Mouse (Mus musculus) kidney, adult 2 months (tissue): Measurements from ENCODE around the gene Ebi3. TPM values are rescaled to one million over a fixed set of nuclear protein-coding genes. Genes with fewer than 3 reads are reported as not detected.

Experiments
- DNase-seq: peaks from one replicate; pipeline ENCODE4 v3.0.0; 2021
- H3K27ac ChIP-seq: fragments of 200-500 bp; 2 replicates; pipeline ENCODE4 v1.5.1; 2012; ENCODE audit warnings: low read depth, low read length, control low read depth, inconsistent platforms; ENCODE audit not compliant: insufficient read depth
- H3K27me3 ChIP-seq: fragments of 200-500 bp; replicated peaks from 2 replicates; pipeline ENCODE4 v1.6.1; 2012; ENCODE audit warnings: mild to moderate bottlenecking, moderate library complexity, low read length, inconsistent platforms; ENCODE audit not compliant: control insufficient read depth, insufficient read depth
- H3K36me3 ChIP-seq: fragments of 200-500 bp; 2 replicates; pipeline ENCODE4 v1.6.1; 2012; ENCODE audit warnings: mild to moderate bottlenecking, moderate library complexity, low read length, inconsistent platforms; ENCODE audit not compliant: control insufficient read depth, insufficient read depth
- H3K4me1 ChIP-seq: fragments of 200-500 bp; 2 replicates; pipeline ENCODE4 v1.6.1; 2011; ENCODE audit warnings: low read length; ENCODE audit not compliant: control insufficient read depth, insufficient read depth
- H3K4me3 ChIP-seq: fragments of 200-500 bp; 2 replicates; pipeline ENCODE4 v1.5.1; 2011; ENCODE audit warnings: mild to moderate bottlenecking, low read depth, low read length, control low read depth; ENCODE audit not compliant: insufficient read depth
- CTCF ChIP-seq: fragments of 200-500 bp; conservative IDR thresholded peaks from 2 replicates; pipeline ENCODE4 v1.5.1; 2011; ENCODE audit warnings: low read depth, mild to moderate bottlenecking, control low read depth, low read length, moderate library complexity, mixed read lengths; ENCODE audit not compliant: insufficient read depth, insufficient read length
- POLR2A ChIP-seq: fragments of 200-500 bp; IDR thresholded peaks from one replicate; pipeline ENCODE4 v1.6.1; 2011; ENCODE audit warnings: low read depth, low read length, control low read depth
- WGBS: fragments of 180-500 bp; shearing (Covaris S2); methylation state at CpG from one replicate; pipeline ENCODE4 v1.1.7; 2018; 5-methylcytosine and 5-hydroxymethylcytosine counted together
- polyA plus RNA-seq: library from polyadenylated mRNA; depleted of rRNA; stranded (reverse); fragments of >200 nt; gene quantifications from 2 replicates; pipeline ENCODE4 v1.2.3, GENCODE M21; 2012

Ebi3 gene
- polyA plus RNA-seq, 1 experiment: 3.5 TPM

DNA sequence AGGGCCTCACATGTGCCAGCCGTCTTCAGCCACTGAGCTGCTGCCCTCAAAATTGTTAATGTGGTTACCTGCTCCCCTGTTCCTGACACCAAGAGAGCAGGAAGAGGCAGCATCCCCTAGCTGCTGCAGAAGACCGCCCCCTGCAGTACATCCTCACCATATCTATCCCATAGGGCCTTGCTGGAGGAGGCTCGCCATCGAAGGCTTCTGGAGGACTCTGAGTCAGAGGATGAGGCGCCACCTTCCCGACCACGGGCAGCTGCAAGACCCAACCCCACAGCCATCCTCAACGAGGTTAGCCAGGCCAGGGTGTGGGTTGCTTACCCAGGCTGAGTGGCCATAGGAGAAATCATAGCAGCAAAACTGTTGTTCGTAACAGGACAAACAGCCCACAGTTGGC is 12.6 kb downstream of the Ebi3 start:
- 75% methylated on average over 9 of the region's 9 CpGs for WGBS
- Histone ChIP-seq H3K36me3 (no peaks in the 10 kb centered on the region), H3K4me3 (no peak overlapping the region), H3K27ac (no peak overlapping the region), H3K27me3 (no peaks in the 10 kb centered on the region), H3K4me1 (peaks cover 6% of the 10 kb centered on the region; the same call in 1 of the 2 replicates)
- no peak for DNase-seq
- TF ChIP-seq POLR2A: no peak
- no peak for TF ChIP-seq CTCF

DNA sequence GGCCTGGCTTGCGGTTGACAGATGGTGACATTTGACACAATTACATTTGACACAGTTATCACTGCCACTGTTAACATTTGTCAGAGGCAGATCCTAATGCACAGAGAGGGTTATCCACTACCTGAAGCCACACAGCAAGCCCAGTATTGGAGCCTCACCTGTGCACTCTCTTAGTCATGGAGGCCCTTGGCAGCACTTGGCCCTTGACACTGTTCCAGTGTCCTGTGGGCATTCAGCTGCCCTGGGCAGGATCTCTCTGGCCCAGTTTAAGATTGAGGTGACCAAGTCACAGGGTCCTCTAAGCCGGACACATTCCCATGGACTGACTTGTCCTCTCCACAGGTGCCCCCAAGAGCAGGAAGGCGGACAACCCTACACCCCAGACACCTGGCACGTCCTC is 14.7 kb downstream of the Ebi3 start:
- 87% methylated on average over 4 of the region's 4 CpGs for WGBS
- Histone ChIP-seq H3K4me1 (peaks cover 7% of the 10 kb centered on the region; the same call in 1 of the 2 replicates), H3K27ac (no peak overlapping the region), H3K36me3 (no peaks in the 10 kb centered on the region), H3K27me3 (no peaks in the 10 kb centered on the region), H3K4me3 (no peak overlapping the region)
- no peak for TF ChIP-seq CTCF
- TF ChIP-seq POLR2A: no peak
- DNase-seq: no peak

DNA sequence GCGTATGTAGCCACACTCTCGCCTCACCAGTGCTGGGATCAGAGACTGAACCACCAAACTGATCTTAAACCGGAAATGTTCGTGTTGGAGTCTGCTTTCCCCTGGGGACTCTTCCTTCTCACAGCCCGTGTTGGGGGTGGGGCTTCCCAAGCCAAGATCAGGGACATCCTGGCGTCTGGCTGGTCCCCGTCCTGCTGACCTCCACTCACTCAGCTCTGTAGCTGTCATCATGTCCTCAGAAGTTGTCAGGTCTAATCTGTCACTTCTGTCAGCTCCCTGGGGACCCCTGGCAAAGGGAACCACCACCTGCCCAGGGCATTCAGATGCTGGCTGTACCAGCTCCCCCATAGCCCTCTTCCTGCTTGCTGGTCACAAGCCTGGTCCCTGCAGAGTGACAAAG is 15.8 kb downstream of the Ebi3 start:
- Histone ChIP-seq H3K4me3 (no peak overlapping the region), H3K27me3 (no peaks in the 10 kb centered on the region), H3K27ac (no peak overlapping the region), H3K4me1 (peaks cover 7% of the 10 kb centered on the region; the same call in 1 of the 2 replicates), H3K36me3 (no peaks in the 10 kb centered on the region)
- DNase-seq: peak; percentile 60
- TF ChIP-seq CTCF: no peak
- TF ChIP-seq POLR2A: no peak
- WGBS: 60% methylated on average over 7 of the region's 7 CpGs

DNA sequence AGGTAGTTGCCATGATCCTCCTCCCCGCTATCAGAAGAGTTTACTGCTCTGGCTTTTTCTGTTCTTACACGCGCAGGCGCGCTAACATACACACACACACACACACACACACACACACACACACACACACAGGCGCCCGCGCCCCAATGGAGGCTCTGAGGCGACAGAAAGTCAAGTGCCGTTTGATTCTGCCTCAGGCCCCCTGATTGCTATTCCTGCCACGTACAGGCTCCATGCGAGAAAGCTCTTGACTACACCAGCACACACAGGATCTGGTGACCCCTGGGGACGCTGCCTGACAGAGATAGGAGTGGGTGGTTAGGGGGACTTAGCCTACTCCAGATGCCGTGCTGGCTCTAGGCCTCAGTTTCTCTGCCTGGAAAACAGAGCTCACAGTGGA is 17.1 kb downstream of the Ebi3 start:
- peak overlapping the region; percentile 61; the same call in 1 of the 2 replicates for H3K4me3 ChIP-seq
- 49% methylated on average over 14 of the region's 14 CpGs for WGBS
- H3K27me3 ChIP-seq: no peaks in the 10 kb centered on the region
- H3K4me1 ChIP-seq: peaks cover 7% of the 10 kb centered on the region; the same call in 1 of the 2 replicates
- no peaks in the 10 kb centered on the region for H3K36me3 ChIP-seq
- TF ChIP-seq CTCF: no peak
- no peak for TF ChIP-seq POLR2A
- peak overlapping the region; percentile 37 for H3K27ac ChIP-seq
- DNase-seq: peak; percentile 63

DNA sequence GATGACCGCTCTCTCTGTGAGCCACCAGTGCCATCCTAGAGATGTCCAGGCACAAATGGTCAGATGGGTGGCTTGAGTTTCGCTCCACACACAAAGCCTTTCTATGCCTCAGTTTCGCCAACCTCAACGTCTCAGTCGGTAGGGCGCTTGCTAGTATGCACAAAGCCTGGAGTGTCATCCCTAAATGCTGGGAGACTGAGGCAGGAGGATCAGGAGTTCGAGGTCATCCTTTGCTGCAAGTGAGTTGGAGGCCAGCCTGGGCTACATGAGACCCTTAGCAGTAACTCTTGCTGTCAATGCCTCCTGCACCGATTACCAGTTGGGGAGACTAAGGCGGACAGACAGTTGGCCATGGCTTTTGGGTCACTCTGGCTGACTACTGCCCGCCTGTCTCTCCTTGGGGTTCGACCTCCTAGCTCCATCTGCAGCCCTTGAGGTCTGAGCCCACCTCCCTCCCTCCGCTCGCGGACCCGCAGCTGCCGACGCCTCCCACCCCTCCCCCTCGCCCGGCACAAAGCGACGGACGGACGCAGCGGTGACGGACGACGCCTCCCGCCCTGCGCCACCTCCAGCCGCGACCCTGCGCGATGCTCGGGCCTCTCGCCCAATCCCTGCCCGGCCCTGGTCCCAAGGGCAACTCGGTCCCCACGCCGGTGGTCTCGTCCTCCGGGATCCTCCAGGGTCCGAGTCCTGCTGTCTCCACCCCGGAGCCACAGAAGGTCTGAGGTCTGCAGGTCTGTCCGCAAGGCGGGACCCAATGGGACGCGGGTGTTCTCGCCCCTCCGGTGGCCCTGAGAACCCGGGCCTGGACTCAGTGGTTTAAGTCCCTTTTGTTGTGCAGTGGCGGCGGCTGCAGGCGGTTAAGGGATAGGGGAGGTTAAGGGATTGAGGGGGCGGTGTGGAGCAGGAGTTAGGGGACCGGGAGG is 17.8 kb downstream of the Ebi3 start, which contains the start of gene Shd:
Gene Shd (plus strand): TSS at position 502 of the 926 bp plus-strand sequence.
- TF ChIP-seq POLR2A: no peak
- TF ChIP-seq CTCF: no peak
- peaks cover 7% of the 10 kb centered on the region; the same call in 1 of the 2 replicates for H3K4me1 ChIP-seq
- no peaks in the 10 kb centered on the region for H3K27me3 ChIP-seq
- no peaks in the 10 kb centered on the region for H3K36me3 ChIP-seq
- 10% methylated on average over 55 of the region's 55 CpGs for WGBS
- H3K4me3 ChIP-seq: peak within 1 kb of the TSS; percentile 61
- DNase-seq: no peak
- H3K27ac ChIP-seq: peak within 1 kb of the TSS; percentile 37

DNA sequence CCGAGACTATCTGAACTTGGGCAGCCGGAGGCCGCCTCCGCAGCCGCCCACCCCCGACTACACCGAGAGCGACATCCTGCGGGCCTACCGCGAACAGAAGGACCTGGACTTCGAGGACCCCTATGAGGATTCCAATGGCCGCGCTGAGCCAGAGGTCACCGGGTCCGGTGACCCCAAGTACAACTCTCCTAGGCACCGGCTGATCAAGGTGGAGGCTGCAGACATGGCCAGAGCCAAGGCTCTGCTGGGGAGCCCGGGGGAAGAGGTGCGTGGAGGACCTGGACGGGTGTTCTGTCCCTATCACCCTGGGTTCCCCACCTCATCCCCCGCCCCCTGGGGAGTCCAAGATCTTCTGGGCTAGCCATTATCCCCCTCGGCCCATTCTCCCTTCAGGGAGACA is 19.0 kb downstream of the Ebi3 start:
- Histone ChIP-seq H3K27ac (no peak overlapping the region), H3K4me1 (peaks cover 7% of the 10 kb centered on the region; the same call in 1 of the 2 replicates), H3K27me3 (no peaks in the 10 kb centered on the region), H3K36me3 (no peaks in the 10 kb centered on the region), H3K4me3 (peak overlapping the region; percentile 61; the same call in 1 of the 2 replicates)
- DNase-seq: no peak
- 51% methylated on average over 22 of the region's 22 CpGs for WGBS
- TF ChIP-seq CTCF (no peak), POLR2A (no peak)

DNA sequence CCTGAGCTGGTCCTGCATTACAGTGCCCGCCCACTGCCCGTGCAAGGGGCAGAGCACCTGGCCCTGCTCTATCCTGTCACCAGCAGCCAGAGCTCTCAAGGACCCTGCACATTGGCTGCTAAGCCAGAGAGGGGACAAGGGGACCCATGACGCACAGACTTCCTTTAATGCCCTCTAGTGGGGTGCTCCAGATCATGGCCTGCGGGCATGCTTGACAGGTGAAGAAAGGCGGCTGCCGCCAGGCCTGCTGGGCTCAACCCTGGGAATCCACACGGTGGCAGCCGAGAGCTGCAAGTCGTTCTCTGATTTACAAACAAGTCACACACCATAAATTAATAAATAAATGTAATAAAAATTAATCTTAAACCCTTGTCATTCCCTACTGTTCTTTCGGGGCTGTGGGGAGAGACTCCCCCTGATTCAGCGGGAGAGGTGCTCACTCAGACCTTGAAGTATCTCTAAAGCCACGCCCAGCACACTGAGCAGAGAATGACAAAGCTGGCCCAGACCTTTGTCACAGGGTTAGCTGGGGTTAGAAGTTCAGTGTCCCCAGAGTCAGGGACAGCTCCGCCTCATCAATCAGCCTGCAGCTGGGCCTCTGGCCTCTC is 23.9 kb downstream of the Ebi3 start:
- WGBS: 13% methylated on average over 13 of the region's 13 CpGs
- Histone ChIP-seq H3K27ac (no peak overlapping the region), H3K4me1 (no peaks in the 10 kb centered on the region), H3K27me3 (no peaks in the 10 kb centered on the region), H3K4me3 (no peak overlapping the region), H3K36me3 (no peaks in the 10 kb centered on the region)
- DNase-seq: peak; percentile 86
- TF ChIP-seq POLR2A (no peak), CTCF (peak; percentile 79)
